ENCODE assay signal across 9 mouse cellular contexts in genomic region chr11:53085367-53085766, GRCm38 (mm10).
A peak's percentile ranks its signal among the peaks of the same experiment; 100 is the strongest.
DNase-seq lines count a peak whose midpoint lies in the region; ATAC-seq and TF ChIP-seq lines count a peak whose summit lies in the region.
"Had no signal": no experiment of that assay in that cellular context is flagged by ENCODE, and none has a peak within 500 bp of the region (broad histone marks: within the 10 kb centered on the region; RNA-seq: fewer than 3 reads in every experiment).

No protein-coding gene starts in this region.

- no peaks in the 10 kb centered on the region for H3K9me3 ChIP-seq in liver, embryonic 14.5 days (ENCODE audit: control insufficient read depth, low read length)
- no peaks in the 10 kb centered on the region for H3K9me3 ChIP-seq in liver, embryonic 11.5 days (ENCODE audit: control insufficient read depth, low read length)
- H3K9me3 ChIP-seq in stomach, postnatal 0 days (ENCODE audit: control insufficient read depth, low read length), result no peaks in the 10 kb centered on the region
- no peaks in the 10 kb centered on the region for H3K9me3 ChIP-seq in hindbrain, embryonic 13.5 days
- H3K9me3 ChIP-seq: limb, embryonic 15.5 days had no signal

- no peak overlapping the region for H3K4me2 ChIP-seq in liver, embryonic 14.5 days (ENCODE audit: low read depth)
- H3K4me2 ChIP-seq in liver, embryonic 11.5 days, result no peak overlapping the region
- no peak overlapping the region for H3K4me2 ChIP-seq in stomach, postnatal 0 days (replicated peaks; ENCODE audit: low read depth)
- H3K4me2 ChIP-seq in hindbrain, embryonic 13.5 days, result no peak overlapping the region
- H3K4me2 ChIP-seq: limb, embryonic 15.5 days had no signal

- 36% methylated on average over 6 of the region's 6 CpGs for WGBS in liver, embryonic 14.5 days (ENCODE audit: insufficient replicate concordance)
- 60% methylated on average over 6 of the region's 6 CpGs for WGBS in liver, embryonic 11.5 days
- 76% methylated on average over 6 of the region's 6 CpGs for WGBS in stomach, postnatal 0 days
- 73% methylated on average over 6 of the region's 6 CpGs for WGBS in hindbrain, embryonic 13.5 days

- no peaks in the 10 kb centered on the region for H3K4me1 ChIP-seq in liver, embryonic 14.5 days (replicated peaks; ENCODE audit: control insufficient read depth in 2 of 2, insufficient read depth in 2 of 2, low read length in 1 of 2)
- H3K4me1 ChIP-seq in liver, embryonic 11.5 days (replicated peaks; ENCODE audit: control insufficient read depth, insufficient read depth, low read length), result no peaks in the 10 kb centered on the region
- H3K4me1 ChIP-seq in stomach, postnatal 0 days (replicated peaks; ENCODE audit: control insufficient read depth, insufficient read depth), result no peaks in the 10 kb centered on the region
- 0 out of 2 replicates have a peak, but pooled peaks cover 3% of the 10 kb centered on the region for H3K4me1 ChIP-seq in hindbrain, embryonic 13.5 days (replicated peaks)

- no peaks in the 10 kb centered on the region for H3K27me3 ChIP-seq in liver, embryonic 14.5 days (ENCODE audit: control insufficient read depth, insufficient read depth, low read length)
- H3K27me3 ChIP-seq in liver, embryonic 11.5 days (replicated peaks; ENCODE audit: control insufficient read depth, insufficient read depth, low read length), result no peaks in the 10 kb centered on the region
- H3K27me3 ChIP-seq in stomach, postnatal 0 days (ENCODE audit: control insufficient read depth, insufficient read depth, low read length), result no peaks in the 10 kb centered on the region
- H3K27me3 ChIP-seq in hindbrain, embryonic 13.5 days, result no peaks in the 10 kb centered on the region

- peak; percentile 37; the same call in 1 of the 2 replicates for TF ChIP-seq CTCF in liver, embryonic 14.5 days (IDR thresholded peaks at IDR 0.05; ENCODE audit: low read depth)
- peak; percentile 50; the same call in 1 of the 2 replicates for TF ChIP-seq CTCF in stomach, postnatal 0 days (IDR thresholded peaks at IDR 0.05; ENCODE audit: low read depth)
- TF ChIP-seq CTCF in left cerebral cortex, adult 2 months (IDR thresholded peaks at IDR 0.05), result no peak; the same call in 1 of the 2 replicates

- TF ChIP-seq EP300 in liver, embryonic 14.5 days (IDR thresholded peaks at IDR 0.05; ENCODE audit: low read depth), result no peak
- TF ChIP-seq EP300 in stomach, postnatal 0 days (optimal IDR thresholded peaks at IDR 0.05), result no peak

- H3K4me3 ChIP-seq in liver, embryonic 14.5 days (ENCODE audit: insufficient read depth in 1 of 2, low read depth in 2 of 2, low read length in 2 of 2), result no peak overlapping the region
- no peak overlapping the region for H3K4me3 ChIP-seq in liver, embryonic 11.5 days (ENCODE audit: low read depth, low read length)
- H3K4me3 ChIP-seq in stomach, postnatal 0 days (ENCODE audit: low read depth, low read length), result no peak overlapping the region
- no peak overlapping the region for H3K4me3 ChIP-seq in left cerebral cortex, adult 2 months
- no peak overlapping the region for H3K4me3 ChIP-seq in hindbrain, embryonic 13.5 days
- H3K4me3 ChIP-seq: limb, embryonic 15.5 days had no signal

- ATAC-seq in liver, embryonic 14.5 days (ENCODE audit: insufficient read depth), result no peak
- ATAC-seq in liver, embryonic 11.5 days (replicated peaks; ENCODE audit: low FRiP score), result no peak
- no peak for ATAC-seq in stomach, postnatal 0 days (ENCODE audit: low FRiP score, low TSS enrichment)
- ATAC-seq in hindbrain, embryonic 13.5 days (ENCODE audit: low FRiP score), result no peak

- H3K36me3 ChIP-seq in liver, embryonic 14.5 days (replicated peaks; ENCODE audit: control insufficient read depth, insufficient read depth, low read depth), result no peaks in the 10 kb centered on the region
- no peaks in the 10 kb centered on the region for H3K36me3 ChIP-seq in liver, embryonic 11.5 days (ENCODE audit: control insufficient read depth, insufficient read depth, low read length)
- no peaks in the 10 kb centered on the region for H3K36me3 ChIP-seq in stomach, postnatal 0 days (ENCODE audit: control insufficient read depth, insufficient read depth, low read length)
- no peaks in the 10 kb centered on the region for H3K36me3 ChIP-seq in hindbrain, embryonic 13.5 days
- H3K36me3 ChIP-seq: limb, embryonic 15.5 days had no signal

- peak; percentile 34 for DNase-seq in embryo, embryonic 10 days (ENCODE audit: low spot score)
- DNase-seq in embryo, embryonic 10.5 days (ENCODE audit: low spot score), result no peak
- peak in 1 of 3 experiments; percentile 14 for DNase-seq in liver, embryonic 14.5 days (ENCODE audit: low read depth in 3 of 3, low spot score in 3 of 3)
- DNase-seq in liver, embryonic 11.5 days (ENCODE audit: low spot score), result no peak
- DNase-seq in gastrocnemius, postnatal 14 days, result peak; percentile 43
- peak; percentile 47 for DNase-seq in stomach, postnatal 0 days (ENCODE audit: low spot score)
- no peak for DNase-seq in left cerebral cortex, adult 2 months (ENCODE audit: extremely low spot score in 1 of 2, low spot score in 2 of 2)

- intact Hi-C loops in gastrocnemius, postnatal 14 days (cut with DNase I; ENCODE audit: low total_unique reads), result loop anchor here (10.0 kb wide), 1 partner anchor 169 kb away; no protein-coding TSS in a partner anchor
- intact Hi-C loops in left cerebral cortex, adult 2 months (cut with DNase I), result no loop called here

- H3K9ac ChIP-seq in liver, embryonic 14.5 days (replicated peaks), result no peak overlapping the region
- no peak overlapping the region for H3K9ac ChIP-seq in liver, embryonic 11.5 days (ENCODE audit: low read depth, low read length)
- H3K9ac ChIP-seq in stomach, postnatal 0 days (ENCODE audit: low read length), result no peak overlapping the region
- H3K9ac ChIP-seq in hindbrain, embryonic 13.5 days, result no peak overlapping the region
- H3K9ac ChIP-seq: limb, embryonic 15.5 days had no signal

- no peak overlapping the region for H3K27ac ChIP-seq in liver, embryonic 14.5 days
- H3K27ac ChIP-seq in liver, embryonic 11.5 days (ENCODE audit: low read depth, low read length), result no peak overlapping the region
- no peak overlapping the region for H3K27ac ChIP-seq in stomach, postnatal 0 days (replicated peaks)
- no peak overlapping the region for H3K27ac ChIP-seq in left cerebral cortex, adult 2 months
- H3K27ac ChIP-seq in hindbrain, embryonic 13.5 days, result no peak overlapping the region
- H3K27ac ChIP-seq: limb, embryonic 15.5 days had no signal

Comparison
In these comparisons a context has a peak if more than half of its experiments do, and no peak if none do; other contexts are left out.
1. DNase-seq: peak in embryo, embryonic 10 days (single experiment), gastrocnemius, postnatal 14 days (single experiment) and stomach, postnatal 0 days (single experiment); none in embryo, embryonic 10.5 days (single experiment), liver, embryonic 11.5 days (single experiment) and left cerebral cortex, adult 2 months (0 of 2).